Mouse (Mus musculus) cerebellum, adult 2 months (tissue): ENCODE data around the gene Map4. TPM values are rescaled to one million over a fixed set of nuclear protein-coding genes. Genes with fewer than 3 reads are reported as not detected.

ENCODE experiments used
- DNase-seq, 2 experiments: peaks; one replicate each; pipeline ENCODE4 v3.0.0; 2021
- H3K27ac ChIP-seq: fragments of 200-500 bp; 2 replicates; pipeline ENCODE4 v1.5.1; 2012; ENCODE audit warnings: low read length, control low read depth, inconsistent platforms; ENCODE audit not compliant: insufficient read depth
- H3K27me3 ChIP-seq: fragments of 200-500 bp; 2 replicates; pipeline ENCODE4 v1.6.1; 2012; ENCODE audit warnings: inconsistent platforms, mild to moderate bottlenecking, low read length, moderate library complexity; ENCODE audit not compliant: control insufficient read depth, insufficient read depth
- H3K4me1 ChIP-seq: fragments of 200-500 bp; 2 replicates; pipeline ENCODE4 v1.6.1; 2011; ENCODE audit warnings: low read length; ENCODE audit not compliant: control insufficient read depth, insufficient read depth
- H3K4me3 ChIP-seq: fragments of 200-500 bp; replicated peaks from 2 replicates; pipeline ENCODE3; 2011; ENCODE audit warnings: mild to moderate bottlenecking, low read depth, low read length, control low read depth; ENCODE audit not compliant: insufficient read depth
- CTCF ChIP-seq: fragments of 200-500 bp; IDR thresholded peaks from 2 replicates; pipeline ENCODE4 v1.5.1; 2011; ENCODE audit warnings: low read depth, mild to moderate bottlenecking, control low read depth, low read length, moderate library complexity, borderline replicate concordance; ENCODE audit not compliant: insufficient read depth
- POLR2A ChIP-seq: fragments of 200-500 bp; IDR thresholded peaks from 2 replicates; pipeline ENCODE4 v1.6.1; 2011; ENCODE audit warnings: low read length, control low read depth, borderline replicate concordance; ENCODE audit not compliant: insufficient read depth
- WGBS: fragments of 180-500 bp; shearing (Covaris S2); methylation state at CpG from one replicate; pipeline ENCODE4 v1.1.7; 2018; 5-methylcytosine and 5-hydroxymethylcytosine counted together
- polyA plus RNA-seq: library from polyadenylated mRNA; depleted of rRNA; stranded (reverse); fragments of >200 nt; gene quantifications from 2 replicates; pipeline ENCODE4 v1.2.3, GENCODE M21; 2012

The Map4 gene
- polyA plus RNA-seq, 1 experiment, result 576 TPM

GRCm38 (mm10) chr9:110085693-110086092, 154.4 kb downstream of the Map4 start:
- TF ChIP-seq POLR2A (no peak), CTCF (no peak)
- Histone ChIP-seq H3K27me3 (no peaks in the 10 kb centered on the region), H3K4me1 (no peaks in the 10 kb centered on the region), H3K4me3 (no peak overlapping the region), H3K27ac (no peak overlapping the region)
- DNase-seq, result peak in 1 of 2 experiments; percentile 22
- WGBS, result 81% methylated on average over 8 of the region's 8 CpGs

GRCm38 (mm10) chr9:110093303-110093702, 162.0 kb downstream of the Map4 start:
- no peak for DNase-seq
- TF ChIP-seq POLR2A (no peak), CTCF (no peak)
- H3K27me3 ChIP-seq, result no peaks in the 10 kb centered on the region
- H3K4me3 ChIP-seq, result no peak overlapping the region
- WGBS, result 71% methylated on average over 4 of the region's 4 CpGs
- H3K4me1 ChIP-seq, result no peaks in the 10 kb centered on the region
- no peak overlapping the region for H3K27ac ChIP-seq

GRCm38 (mm10) chr9:110094761-110095160, 163.5 kb downstream of the Map4 start:
- TF ChIP-seq CTCF, result no peak
- no peak for TF ChIP-seq POLR2A
- Histone ChIP-seq H3K27ac (no peak overlapping the region), H3K4me3 (no peak overlapping the region), H3K4me1 (no peaks in the 10 kb centered on the region), H3K27me3 (no peaks in the 10 kb centered on the region)
- DNase-seq, result no peak
- 93% methylated on average over 4 of the region's 4 CpGs for WGBS

- no peak overlapping the region for H3K27ac ChIP-seq
- WGBS, result 66% methylated on average over 3 of the region's 3 CpGs
These were observed 166.5 kb downstream of the Map4 start for GRCm38 (mm10) chr9:110097791-110098190.

GRCm38 (mm10) chr9:110100627-110101600, 169.7 kb downstream of the Map4 start:
- DNase-seq, result peak; percentile 91 to 95
- under 1% methylated on average over 41 of the region's 41 CpGs for WGBS
- no peak overlapping the region for H3K27ac ChIP-seq
- TF ChIP-seq POLR2A (no peak), CTCF (peak; percentile 91)
- H3K4me3 ChIP-seq, result peak overlapping the region; percentile 95
- no peaks in the 10 kb centered on the region for H3K4me1 ChIP-seq
- H3K27me3 ChIP-seq, result no peaks in the 10 kb centered on the region

More at GRCm38 (mm10) chr9:110097791-110098190, 166.5 kb downstream of the Map4 start:
- TF ChIP-seq CTCF (no peak), POLR2A (no peak)
- Histone ChIP-seq H3K4me3 (no peak overlapping the region), H3K4me1 (no peaks in the 10 kb centered on the region), H3K27me3 (no peaks in the 10 kb centered on the region)
- DNase-seq, result no peak

GRCm38 (mm10) chr9:110116353-110116976, 185.2 kb downstream of the Map4 start:
- DNase-seq, result no peak
- Histone ChIP-seq H3K27ac (peak overlapping the region; percentile 67), H3K4me3 (peak overlapping the region; percentile 92), H3K4me1 (peaks cover 5% of the 10 kb centered on the region), H3K27me3 (no peaks in the 10 kb centered on the region)
- TF ChIP-seq POLR2A, result no peak
- TF ChIP-seq CTCF, result no peak
- WGBS, result 6% methylated on average over 10 of the region's 10 CpGs

GRCm38 (mm10) chr9:110116977-110117778, 185.9 kb downstream of the Map4 start, which contains the start of gene Smarcc1:
TSS of gene Smarcc1 (plus strand) at chr9:110117708.
- Histone ChIP-seq H3K27ac (peak within 1 kb of the TSS; percentile 87), H3K4me3 (peak within 1 kb of the TSS; percentile 92), H3K27me3 (no peaks in the 10 kb centered on the region), H3K4me1 (peaks cover 5% of the 10 kb centered on the region)
- DNase-seq, result peak; percentile 88 to 92
- TF ChIP-seq CTCF (no peak), POLR2A (peak; percentile 74)
- under 1% methylated on average over 77 of the region's 79 CpGs for WGBS
